Mouse (Mus musculus) ES-E14 (cell line): Measurements from ENCODE around the gene Mlh3.

ENCODE experiments used
- MAFK ChIP-seq: IDR thresholded peaks from 2 replicates; pipeline ENCODE4 v1.6.1; 2014; ENCODE audit warnings: mild to moderate bottlenecking, low read depth, low read length, inconsistent platforms; ENCODE audit not compliant: insufficient read depth
- ZC3H11A ChIP-seq: IDR thresholded peaks from 2 replicates; pipeline ENCODE4 v1.6.1; 2012; ENCODE audit warnings: low read depth, mild to moderate bottlenecking, inconsistent platforms, low read length, borderline replicate concordance
- ZNF384 ChIP-seq: IDR thresholded peaks from 2 replicates; pipeline ENCODE4 v1.6.1; 2012; ENCODE audit warnings: low read depth, low read length, inconsistent platforms

GRCm38 (mm10) chr12:85233376-85234358 is 36.7 kb downstream of the Mlh3 start:
- TF ChIP-seq MAFK (no peak), ZNF384 (no peak), ZC3H11A (no peak)
